Mouse (Mus musculus) stomach, postnatal 0 days (tissue): ENCODE measurements at regions not wholly inside any gene's neighbourhood (a gene's known extent, or its start where the extent isn't known, plus 50 kb on each side); places are given as distances from the start of the nearest gene placed in this dataset.

Source experiments
- CTCF ChIP-seq: IDR thresholded peaks from 2 replicates; pipeline ENCODE4 v1.5.1; 2016; ENCODE audit warnings: antibody characterized with exemption, low read depth, mild to moderate bottlenecking, moderate library complexity
- EP300 ChIP-seq: optimal IDR thresholded peaks from 2 replicates; pipeline ENCODE3; 2016; ENCODE audit warnings: antibody characterized with exemption

GRCm38 (mm10) chr15:41380429-41380828 is 1246.3 kb downstream of the 9330182O14Rik start:
- TF ChIP-seq CTCF (no peak), EP300 (no peak)
